Mouse (Mus musculus) adrenal gland, adult (tissue): ENCODE results near the gene Riox1.

ENCODE experiments used
- DNase-seq, 2 experiments: peaks; one replicate each; pipeline ENCODE4 v3.0.0; 2022 to 2023; ENCODE audit warnings: low spot score in 1 of 2; ENCODE audit not compliant: inconsistent age in 2 of 2

Riox1 gene

DNA sequence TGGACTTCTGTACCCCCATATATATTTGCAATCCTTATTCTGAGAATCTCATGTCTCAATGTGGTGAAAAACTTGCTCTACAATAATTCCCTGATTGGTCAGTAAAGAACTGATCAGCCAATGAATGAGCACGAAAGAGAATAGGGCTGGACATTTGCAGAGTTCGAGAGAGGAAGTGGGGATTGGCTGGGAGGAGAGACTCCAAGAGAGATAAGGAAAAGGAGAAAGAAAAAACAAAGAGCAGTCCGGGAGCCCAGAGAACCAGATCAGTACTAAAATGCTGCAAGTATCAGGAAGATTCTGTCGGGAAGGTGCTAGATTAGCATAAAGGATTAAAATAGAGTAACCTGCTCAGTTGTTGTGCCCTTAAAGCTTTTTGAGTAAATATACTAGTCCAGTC lies 1.4 kb upstream of the Riox1 start:
- no peak for DNase-seq

DNA sequence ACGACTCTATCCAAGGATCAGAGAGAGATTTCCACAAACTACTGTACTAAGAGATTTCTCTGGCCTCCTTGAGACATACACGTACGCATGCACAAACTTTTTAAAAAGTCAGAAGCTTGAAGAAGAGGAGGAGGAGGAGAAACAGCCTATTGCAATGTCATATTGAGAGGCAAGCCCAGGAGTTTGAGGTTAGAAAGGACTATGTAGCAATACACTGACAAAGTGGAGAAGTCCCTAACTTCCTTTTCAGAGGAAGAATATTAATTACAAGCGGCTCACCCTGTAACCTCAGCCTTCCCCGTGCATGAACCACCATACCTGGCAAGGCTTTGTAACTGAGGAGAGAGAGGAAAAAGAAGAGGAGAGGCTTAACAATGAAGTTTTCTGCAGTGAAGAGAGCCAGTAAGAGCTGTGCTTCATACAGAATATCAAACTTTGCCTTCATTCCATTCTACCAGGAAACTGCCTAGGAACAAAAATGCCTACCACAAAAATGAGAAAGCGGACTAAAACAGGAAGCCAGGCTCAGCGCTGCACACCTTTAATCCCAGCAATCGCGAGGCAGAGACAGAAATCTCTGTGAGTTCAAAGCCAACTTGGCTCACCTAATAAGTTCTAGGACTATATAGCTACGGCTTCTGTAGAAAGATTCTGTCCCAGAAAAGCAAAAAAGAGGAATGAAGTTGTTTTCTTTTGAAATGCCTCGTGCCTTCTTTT lies 474 bp upstream of the Riox1 start:
- no peak for DNase-seq

DNA sequence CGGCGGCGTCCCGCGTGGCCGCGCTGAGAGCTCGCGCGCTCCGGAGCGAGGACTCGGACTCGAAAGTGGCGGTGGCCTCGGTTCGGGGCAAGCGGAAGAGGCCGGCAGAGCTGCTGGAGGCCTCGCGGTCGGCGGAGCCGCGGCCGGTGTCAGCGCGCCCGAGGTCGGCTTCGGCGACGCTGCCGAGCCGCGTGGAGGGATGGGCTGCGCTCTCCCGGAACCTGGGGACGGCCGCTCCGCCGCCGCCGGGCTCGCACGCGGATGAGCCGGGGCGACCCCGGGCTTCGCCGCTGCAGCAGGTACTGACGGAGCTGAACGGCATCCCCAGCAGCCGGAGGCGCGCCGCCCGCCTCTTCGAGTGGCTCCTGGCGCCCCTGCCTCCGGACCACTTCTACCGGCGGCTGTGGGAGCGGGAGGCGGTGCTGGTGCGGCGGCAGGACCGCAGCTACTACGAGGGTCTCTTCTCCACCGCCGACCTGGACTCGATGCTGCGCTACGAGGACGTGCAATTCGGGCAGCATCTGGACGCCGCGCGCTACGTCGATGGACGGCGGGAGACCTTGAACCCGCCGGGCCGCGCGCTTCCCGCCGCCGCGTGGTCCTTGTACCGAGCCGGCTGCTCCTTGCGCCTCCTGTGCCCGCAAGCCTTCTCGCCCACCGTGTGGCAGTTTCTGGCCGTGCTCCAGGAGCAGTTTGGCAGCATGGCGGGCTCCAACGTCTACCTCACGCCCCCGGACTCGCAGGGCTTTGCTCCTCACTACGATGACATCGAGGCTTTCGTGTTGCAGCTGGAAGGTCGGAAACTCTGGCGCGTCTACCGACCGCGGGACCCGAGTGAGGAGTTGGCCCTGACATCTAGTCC lies 663 bp downstream of the Riox1 start:
- DNase-seq, result peak; percentile 59 to 83

DNA sequence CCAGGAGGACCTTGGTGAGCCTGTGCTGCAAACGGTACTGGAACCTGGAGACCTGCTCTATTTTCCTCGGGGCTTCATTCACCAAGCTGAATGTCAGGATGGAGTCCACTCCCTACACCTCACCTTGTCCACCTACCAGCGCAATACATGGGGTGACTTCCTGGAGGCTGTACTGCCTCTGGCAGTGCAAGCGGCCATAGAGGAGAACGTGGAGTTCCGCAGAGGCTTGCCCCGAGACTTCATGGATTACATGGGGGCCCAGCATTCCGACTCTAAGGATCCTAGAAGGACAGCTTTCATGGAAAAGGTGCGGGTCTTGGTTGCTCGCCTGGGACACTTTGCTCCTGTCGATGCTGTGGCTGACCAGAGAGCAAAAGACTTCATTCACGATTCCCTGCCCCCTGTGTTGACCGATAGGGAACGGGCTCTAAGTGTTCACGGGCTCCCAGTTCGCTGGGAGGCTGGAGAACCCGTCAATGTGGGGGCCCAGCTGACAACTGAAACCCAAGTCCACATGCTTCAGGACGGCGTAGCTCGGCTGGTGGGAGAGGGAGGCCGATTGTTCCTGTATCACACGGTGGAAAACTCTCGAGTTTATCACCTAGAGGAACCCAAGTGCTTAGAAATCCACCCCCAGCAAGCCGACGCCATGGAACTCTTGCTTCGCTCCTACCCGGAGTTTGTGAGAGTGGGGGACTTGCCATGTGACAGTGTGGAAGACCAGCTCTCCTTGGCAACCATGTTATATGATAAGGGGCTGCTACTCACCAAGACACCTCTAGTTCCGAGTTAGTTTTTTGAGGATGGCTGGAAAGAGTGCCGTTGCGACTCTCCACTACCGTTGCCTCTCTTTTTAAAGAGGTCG lies 1.5 kb downstream of the Riox1 start:
- no peak for DNase-seq

DNA sequence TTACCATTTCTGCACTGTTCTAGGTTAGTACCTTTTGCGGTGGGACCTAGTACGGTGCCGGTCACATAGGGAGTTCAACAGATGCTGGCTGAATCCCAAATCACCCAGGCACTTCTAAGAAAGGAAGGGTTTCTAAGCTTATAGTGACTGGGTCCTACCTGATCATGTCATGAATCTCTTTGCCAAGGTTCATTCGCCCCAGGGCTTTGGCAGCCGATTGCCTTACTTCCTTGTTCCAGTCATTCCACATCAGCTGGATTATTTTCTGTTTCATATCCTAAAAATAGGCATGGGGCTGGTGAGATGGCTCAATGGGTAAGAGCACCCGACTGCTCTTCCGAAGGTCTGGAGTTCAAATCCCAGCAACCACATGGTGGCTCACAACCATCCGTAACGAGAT lies 7.9 kb downstream of the Riox1 start:
- DNase-seq, result no peak

DNA sequence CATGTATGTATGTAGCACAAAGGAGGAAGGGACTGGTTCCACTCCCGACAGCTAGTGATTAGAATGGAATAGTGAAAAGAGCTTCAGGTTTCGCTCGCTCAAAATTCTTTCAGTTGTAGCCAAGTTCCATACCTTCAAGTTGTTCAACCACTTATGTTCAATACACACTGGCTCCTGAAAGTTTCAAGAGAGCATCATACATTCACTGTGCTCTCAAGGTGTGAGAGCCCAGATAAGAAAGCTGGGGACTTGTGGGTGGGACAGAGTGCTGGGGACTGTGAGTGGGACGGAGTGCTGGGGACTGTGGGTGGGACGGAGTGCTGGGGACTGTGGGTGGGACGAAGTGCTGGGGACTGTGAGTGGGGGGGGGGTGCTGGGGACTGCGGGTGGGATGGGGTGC lies 14.8 kb downstream of the Riox1 start:
- no peak for DNase-seq

DNA sequence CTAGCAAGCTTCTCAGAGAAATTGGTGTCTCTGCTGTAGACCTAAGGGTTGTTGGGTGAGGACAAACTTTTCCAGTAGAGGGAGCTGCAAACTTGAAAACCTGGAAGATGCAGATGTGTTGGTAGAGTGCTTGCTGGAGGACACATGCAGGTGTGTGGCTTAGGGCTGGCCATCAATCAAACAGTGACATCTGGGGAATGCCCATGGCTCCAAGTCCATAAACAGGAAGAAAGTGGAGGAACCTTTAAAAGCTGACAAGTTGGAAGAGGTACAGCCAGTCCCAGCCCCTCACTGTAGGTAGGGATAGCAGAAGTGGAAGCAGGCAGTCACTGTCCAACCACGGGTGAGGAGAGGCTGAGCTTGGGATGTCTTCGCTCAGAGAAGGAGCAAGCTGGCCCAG lies 21.7 kb downstream of the Riox1 start:
- DNase-seq, result peak; percentile 44 to 85

DNA sequence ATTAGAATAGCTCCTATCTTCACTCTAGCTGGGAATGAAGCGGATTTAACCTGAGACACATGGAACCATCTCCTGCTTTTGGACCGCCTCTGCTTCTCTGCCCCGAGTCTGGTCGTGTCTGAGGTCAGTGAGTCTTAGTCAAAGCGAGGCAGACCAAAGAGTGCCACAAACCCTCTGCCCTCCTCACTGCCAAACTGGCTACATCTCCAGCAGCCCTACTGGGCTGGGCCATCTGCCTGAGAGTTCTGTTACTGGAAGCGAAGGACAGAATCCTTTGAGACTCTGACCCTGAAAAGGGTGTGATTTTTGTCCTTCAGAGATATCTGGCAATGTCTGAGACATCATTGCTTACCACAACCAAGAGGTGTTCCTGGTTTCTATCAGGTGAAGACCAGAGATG lies 28.5 kb downstream of the Riox1 start:
- DNase-seq, result no peak

DNA sequence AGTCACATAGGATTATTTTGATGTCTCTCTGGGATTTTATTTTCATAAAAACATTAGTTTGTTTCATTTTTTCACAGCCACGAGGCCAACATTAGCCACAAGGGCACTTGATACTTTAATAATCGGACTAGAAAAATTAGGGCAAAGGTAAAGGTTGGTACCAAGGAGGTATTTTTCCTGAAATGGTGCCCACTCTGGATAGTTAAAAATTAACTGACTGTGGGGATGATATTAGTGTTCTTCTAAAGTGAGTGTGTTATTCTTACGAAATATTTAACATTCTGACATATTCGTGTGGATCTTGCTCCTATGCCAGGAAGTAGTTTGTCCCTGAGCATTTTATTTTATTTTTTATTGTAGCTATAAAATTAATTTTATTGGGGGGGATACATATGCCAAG lies 31.2 kb downstream of the Riox1 start:
- no peak for DNase-seq

DNA sequence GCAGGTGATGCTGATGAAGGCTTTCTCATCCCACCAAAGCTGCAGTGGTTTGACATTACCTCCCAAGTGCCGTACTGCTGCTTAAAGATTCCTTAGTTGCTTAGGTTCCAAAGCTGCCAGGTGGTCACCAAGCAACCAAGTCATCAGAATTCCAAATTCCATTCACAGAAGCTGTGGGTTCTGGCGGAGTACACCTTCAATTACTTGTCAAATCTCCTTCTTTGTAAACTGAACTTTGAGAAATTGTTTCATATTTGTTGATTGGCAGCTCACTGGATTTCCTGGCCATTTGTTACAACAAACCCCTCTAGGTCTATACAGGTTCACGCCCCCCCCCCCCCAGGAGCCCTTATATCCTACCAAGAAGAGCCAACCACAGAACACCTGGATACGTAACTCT lies 34.3 kb downstream of the Riox1 start, which contains the start of gene Heatr4:
Heatr4 (minus strand) TSS at position 101 of the 400 bp plus-strand sequence.
- DNase-seq, result no peak

DNA sequence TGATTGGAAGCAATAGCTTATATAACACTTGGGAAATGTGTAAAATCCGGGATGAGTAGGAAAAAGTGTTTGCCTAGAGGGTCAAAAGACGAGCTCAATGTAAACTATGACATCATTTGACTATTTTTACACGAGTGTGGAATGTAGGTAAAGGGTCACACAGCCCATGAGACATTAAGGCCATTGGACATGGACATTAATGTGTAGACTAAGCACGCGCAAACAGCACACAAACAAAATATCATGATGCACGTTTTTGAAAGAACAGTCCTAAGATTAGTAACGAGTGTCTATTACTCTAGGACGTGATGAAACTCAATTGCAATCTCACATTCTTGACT lies 36.8 kb downstream of the Riox1 start:
- DNase-seq, result no peak

DNA sequence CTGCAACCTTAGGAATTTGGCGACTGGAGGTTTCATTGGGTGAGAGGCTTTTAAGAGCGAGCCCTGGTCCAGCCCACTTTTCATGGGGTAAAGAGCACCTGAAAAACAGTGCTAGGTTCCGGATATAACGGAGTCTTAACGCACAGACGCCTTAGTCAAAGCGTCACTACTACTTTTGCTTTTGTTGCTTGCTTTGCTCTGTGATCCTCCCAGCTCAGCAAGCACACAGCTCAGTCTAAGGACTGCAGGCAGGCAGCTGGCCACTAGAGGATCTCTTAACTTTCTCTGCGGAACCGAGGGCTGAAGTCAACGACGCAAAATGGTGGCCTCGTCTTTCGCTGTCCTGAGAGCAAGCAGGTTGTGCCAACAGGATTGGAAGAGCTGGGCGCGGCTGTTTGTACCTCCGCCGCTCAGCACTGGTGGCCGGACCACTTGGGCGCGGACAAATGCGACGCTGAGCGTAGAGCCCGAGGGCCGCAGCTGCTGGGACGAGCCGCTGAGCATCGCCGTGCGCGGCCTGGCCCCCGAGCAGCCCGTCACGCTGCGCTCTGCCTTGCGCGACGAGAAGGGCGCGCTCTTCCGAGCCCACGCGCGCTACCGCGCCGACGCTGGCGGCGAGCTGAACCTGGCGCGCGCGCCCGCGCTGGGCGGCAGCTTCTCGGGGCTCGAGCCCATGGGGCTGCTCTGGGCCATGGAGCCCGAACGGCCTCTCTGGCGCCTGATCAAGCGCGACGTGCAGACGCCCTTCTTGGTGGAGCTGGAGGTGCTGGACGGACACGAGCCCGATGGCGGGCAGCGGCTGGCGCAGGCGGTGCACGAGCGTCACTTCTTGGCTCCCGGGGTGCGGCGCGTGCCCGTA lies 37.4 kb downstream of the Riox1 start, which contains the start of gene Acot2:
Acot2 (plus strand) TSS at position 279 of the 859 bp plus-strand sequence.
- peak; percentile 84 to 94 for DNase-seq

DNA sequence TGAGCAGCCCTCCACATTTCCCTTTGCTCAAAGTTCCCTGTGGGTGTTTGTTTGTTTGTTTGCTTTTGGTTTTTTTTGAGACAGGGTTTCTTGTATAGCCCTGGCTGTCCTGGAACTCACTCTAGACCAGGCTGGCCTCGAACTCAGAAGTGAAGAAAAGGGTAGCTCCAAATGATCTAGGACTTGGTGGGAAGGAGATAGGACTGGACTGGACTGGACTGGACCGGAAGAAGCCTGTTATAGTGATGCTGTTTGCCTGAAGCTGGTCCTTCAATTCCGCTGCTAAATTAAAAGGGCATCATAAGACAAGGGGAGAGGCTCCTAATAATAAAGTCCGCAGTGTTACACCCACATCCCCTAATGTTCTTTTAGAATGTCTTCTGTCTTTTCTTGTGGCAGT lies 38.1 kb downstream of the Riox1 start:
- no peak for DNase-seq

DNA sequence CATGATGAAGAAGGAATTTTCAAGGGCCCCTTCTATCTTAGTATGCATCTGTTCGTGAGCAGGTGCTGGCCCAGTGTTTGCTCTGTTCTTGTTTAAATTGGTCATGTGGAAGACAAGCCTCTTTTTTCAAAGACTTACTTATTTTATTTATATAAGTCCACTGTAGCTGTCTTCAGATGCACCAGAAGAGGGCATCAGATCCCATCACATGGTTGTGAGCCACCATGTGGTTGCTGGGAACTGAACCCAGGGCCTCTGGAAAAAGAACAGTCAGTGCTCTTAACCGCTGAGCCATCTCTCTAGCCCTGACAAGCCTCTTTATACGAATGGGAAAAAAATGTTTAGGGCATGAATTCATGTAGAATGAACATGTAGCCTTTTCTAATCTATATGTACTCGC lies 39.0 kb downstream of the Riox1 start:
- DNase-seq, result no peak

DNA sequence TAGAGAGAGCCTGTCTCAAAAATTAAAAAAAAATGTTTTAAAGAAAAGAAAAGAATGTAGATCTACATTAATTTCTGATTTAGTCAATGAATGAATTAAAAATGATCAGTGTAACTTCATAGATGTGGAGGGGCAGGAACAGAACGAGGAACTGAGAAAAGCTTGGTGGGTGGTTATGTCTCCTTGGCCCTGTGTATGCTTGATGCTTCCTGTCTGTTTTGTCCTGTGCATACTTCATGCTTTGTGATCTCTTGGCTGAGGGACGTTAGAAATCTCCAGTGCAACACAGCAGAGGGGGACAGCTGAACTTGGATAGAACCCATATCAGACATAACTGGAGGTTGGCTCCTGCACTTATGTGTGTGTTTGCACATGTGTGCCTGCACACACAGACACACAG lies 46.8 kb downstream of the Riox1 start:
- no peak for DNase-seq

DNA sequence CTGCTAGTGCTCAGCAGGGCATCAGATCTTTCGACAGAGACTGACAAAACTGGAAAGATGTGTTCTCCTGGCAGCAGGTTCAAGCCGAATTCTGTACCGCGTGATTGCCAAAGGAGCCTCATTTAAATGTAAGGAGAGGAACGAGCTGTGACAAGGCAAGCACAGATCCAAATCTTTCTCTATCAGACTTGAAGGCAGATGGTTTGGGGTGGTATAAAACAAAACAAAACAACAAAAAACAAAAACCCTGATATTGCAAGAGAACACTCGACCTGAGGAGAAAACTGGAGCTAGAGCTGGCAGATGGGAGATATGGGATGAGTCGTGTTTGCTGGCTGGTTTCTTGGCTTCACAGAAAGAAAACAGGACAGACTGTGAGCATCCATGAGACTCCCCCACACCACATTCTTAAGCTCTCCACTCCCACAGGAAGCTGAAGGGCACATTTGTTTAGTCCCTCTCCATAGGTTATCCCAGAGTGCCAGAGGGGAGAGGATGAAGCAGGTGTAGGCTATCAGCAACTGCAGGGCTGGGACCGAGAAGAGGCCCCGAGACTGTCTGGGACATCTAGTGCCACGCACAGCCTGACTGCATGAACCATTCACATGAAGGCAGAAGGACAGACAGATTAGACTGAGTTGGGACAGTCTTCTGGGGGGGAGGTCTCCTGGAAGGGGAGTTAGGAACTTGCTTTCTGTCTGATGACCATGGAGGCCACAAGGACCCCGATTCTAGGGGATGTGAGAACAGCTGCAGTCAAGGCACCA lies 48.1 kb downstream of the Riox1 start:
- no peak for DNase-seq

DNA sequence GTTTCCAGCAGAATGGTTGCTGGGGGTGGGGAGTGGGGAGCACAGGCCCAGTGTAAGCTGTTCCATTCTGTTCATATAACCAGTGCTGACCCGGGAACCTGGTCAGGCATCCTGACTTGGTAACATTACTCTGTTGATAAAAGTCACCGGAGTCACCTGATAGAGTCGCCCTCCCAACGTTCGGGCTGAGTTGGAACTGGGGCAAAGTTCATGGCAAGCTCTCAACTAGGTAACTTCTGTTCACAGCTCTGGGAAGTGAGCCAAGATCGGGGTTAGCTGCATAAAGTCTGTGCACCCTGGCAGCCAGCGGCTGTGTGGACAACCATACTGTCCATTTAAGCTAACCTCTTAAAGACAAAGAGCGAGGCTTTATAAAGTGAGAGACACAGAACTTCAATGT lies 48.8 kb downstream of the Riox1 start:
- peak; percentile 79 to 82 for DNase-seq

DNA sequence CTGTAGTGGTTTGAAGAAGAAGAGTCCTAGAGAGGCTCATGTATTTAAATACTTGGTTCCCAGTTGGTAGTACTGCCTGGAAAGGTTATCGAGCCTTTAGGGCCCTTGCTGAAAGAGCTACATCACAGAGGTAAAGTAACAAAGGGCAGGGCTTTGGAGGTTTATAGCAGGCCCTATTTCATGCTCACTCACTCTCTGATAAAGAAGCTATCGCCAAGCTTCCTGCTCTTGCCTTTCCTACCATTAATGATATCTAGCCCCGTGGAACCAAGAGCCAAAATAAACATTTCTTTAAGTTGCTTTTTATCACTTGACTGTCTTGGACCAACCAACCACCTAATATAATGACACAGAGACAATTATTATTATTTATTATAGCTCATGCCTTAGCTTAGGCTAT lies 50.0 kb downstream of the Riox1 start:
- DNase-seq, result no peak
